Mouse (Mus musculus): ENCODE measurements around the gene Patl2. TPM values are rescaled to one million over a fixed set of nuclear protein-coding genes. Genes with fewer than 3 reads are reported as not detected.
"Not testable (repeated sequence)": the region's sequence is repeated elsewhere in the genome, so short reads cannot be mapped to it uniquely, and the experiment has no call there.

Patl2 gene
- total and polyA plus RNA-seq, 3 experiments, result not detected

DNA sequence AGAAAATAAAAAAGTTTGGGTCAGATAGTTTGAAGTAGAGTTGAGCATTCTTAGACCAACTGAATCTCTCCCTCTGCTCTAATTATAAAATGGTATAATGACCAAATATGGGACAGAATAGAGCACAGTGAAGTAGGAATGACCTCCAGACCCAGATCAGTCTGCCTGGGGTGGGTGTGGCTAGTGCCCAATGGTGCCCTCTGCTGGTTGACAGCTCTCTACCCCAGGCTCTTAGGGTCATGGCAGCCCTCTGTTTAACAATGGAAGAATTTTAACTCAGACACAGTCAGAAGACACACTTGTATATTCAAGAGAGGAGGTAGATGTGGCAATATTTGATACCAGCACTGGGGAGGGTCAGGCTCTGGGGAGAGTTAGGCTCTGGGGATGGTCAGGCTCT, 83.9 kb downstream of the Patl2 start:
- dilution Hi-C loops (cut with MboI; ENCODE audit: extremely low pct_ligation_motif_present, extremely low pct_unique_long_range_greater_than_20kb, low sequenced_read_pairs), result no loop called here

GRCm38 (mm10) chr2:122097686-122098085, 88.3 kb downstream of the Patl2 start:
- H3K4me2 ChIP-seq (ENCODE audit: insufficient read depth, low read depth, poor library complexity, severe bottlenecking); H3K79me2 ChIP-seq (replicated peaks; ENCODE audit: control insufficient read depth, extremely low read depth, insufficient read depth, poor library complexity, severe bottlenecking); dilution Hi-C loops (cut with MboI; ENCODE audit: extremely low pct_ligation_motif_present, extremely low pct_unique_long_range_greater_than_20kb, low sequenced_read_pairs); H3K27me3 ChIP-seq (replicated peaks); H3K9ac ChIP-seq (ENCODE audit: insufficient read depth, low read depth); H3K4me1 ChIP-seq (ENCODE audit: control insufficient read depth in 1 of 2, insufficient read depth in 2 of 2); H3K9me3 ChIP-seq (replicated peaks; ENCODE audit: low read length); H3K27ac ChIP-seq (ENCODE audit: insufficient read depth, low read depth); H3K4me3 ChIP-seq (replicated peaks in 1 of 3; ENCODE audit: low read depth in 2 of 3, low read length in 2 of 3, poor library complexity in 1 of 3); in situ Hi-C loops (cut with MboI; ENCODE audit: low pct_ligation_motif_present, low pct_unique_long_range_greater_than_20kb, low sequenced_read_pairs); DNase-seq (ENCODE audit: extremely low read depth): not testable (repeated sequence)
- H3K36me3 ChIP-seq (replicated peaks in 1 of 2; ENCODE audit: control insufficient read depth in 1 of 2, insufficient read depth in 1 of 2, low read length in 1 of 2), result peaks cover 55 to 93% of the 10 kb centered on the region in 2 experiments

More for the DNA sequence above, 83.9 kb downstream of the Patl2 start:
- DNase-seq (ENCODE audit: extremely low read depth), result peak; percentile 47
- peaks cover 4% of the 10 kb centered on the region for H3K9me3 ChIP-seq (replicated peaks; ENCODE audit: low read length)
- H3K79me2 ChIP-seq (replicated peaks; ENCODE audit: control insufficient read depth, extremely low read depth, insufficient read depth, poor library complexity, severe bottlenecking), result no peaks in the 10 kb centered on the region
- no peak overlapping the region for H3K27ac ChIP-seq (ENCODE audit: insufficient read depth, low read depth)
- no peak overlapping the region for H3K9ac ChIP-seq (ENCODE audit: insufficient read depth, low read depth)
- no peaks in the 10 kb centered on the region for H3K4me1 ChIP-seq (ENCODE audit: control insufficient read depth in 1 of 2, insufficient read depth in 2 of 2)
- H3K27me3 ChIP-seq (replicated peaks), result no peaks in the 10 kb centered on the region
- TF ChIP-seq MAFK (IDR thresholded peaks at IDR 0.05; ENCODE audit: insufficient replicate concordance, low read length) (no peak), ELF1 (IDR thresholded peaks at IDR 0.05; ENCODE audit: low read depth, low read length) (no peak), JUN (IDR thresholded peaks at IDR 0.05; ENCODE audit: insufficient read depth, low read depth, low read length) (no peak), CTCF (conservative IDR thresholded peaks at IDR 0.05 in 1 of 2, IDR thresholded peaks at IDR 0.05 in 1 of 2; ENCODE audit: low read depth in 2 of 2, low read length in 2 of 2) (peak; percentile 34 to 65; a peak in 2 of 4 replicates), ETS1 (conservative IDR thresholded peaks at IDR 0.05; ENCODE audit: low read depth, low read length) (no peak), TBP (conservative IDR thresholded peaks at IDR 0.05; ENCODE audit: low read depth, low read length) (no peak), UBTF (IDR thresholded peaks at IDR 0.05; ENCODE audit: low read depth, low read length) (no peak), SMC3 (IDR thresholded peaks at IDR 0.05; ENCODE audit: low read depth, low read length) (peak; percentile 23; the same call in 1 of the 2 replicates), MEF2A (IDR thresholded peaks at IDR 0.05; ENCODE audit: borderline replicate concordance, low read depth, low read length) (no peak), MAZ (IDR thresholded peaks at IDR 0.05; ENCODE audit: low read depth, low read length) (no peak)
- H3K36me3 ChIP-seq (replicated peaks in 1 of 2; ENCODE audit: control insufficient read depth in 1 of 2, insufficient read depth in 1 of 2, low read length in 1 of 2), result peaks cover 34 to 82% of the 10 kb centered on the region in 2 experiments
- H3K4me3 ChIP-seq (replicated peaks in 1 of 3; ENCODE audit: low read depth in 2 of 3, low read length in 2 of 3, poor library complexity in 1 of 3), result no peak overlapping the region
- in situ Hi-C loops (cut with MboI; ENCODE audit: low pct_ligation_motif_present, low pct_unique_long_range_greater_than_20kb, low sequenced_read_pairs), result no loop called here
- H3K4me2 ChIP-seq (ENCODE audit: insufficient read depth, low read depth, poor library complexity, severe bottlenecking), result no peak overlapping the region

DNA sequence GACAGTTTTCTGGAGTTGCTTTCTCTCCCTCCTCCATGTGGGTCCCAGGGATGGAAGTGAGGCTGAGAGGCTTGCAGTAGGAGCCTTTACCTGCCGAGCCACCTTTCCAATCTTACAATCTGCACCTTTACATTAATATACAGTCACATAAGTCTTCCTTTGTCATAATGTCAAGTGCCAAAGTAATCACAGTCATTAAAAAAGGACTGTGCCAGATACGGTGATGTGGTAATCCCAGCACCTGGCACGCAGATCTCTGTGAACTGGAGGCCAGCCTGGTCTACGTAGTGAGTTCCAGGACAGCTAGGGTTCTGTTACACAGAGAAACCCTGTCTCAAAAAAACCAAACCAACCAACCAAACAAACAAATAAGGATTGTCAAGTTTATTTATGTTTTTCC, 92.1 kb downstream of the Patl2 start:
- TF ChIP-seq TCF12 (IDR thresholded peaks at IDR 0.05; ENCODE audit: low read depth, low read length), result no peak
- TF ChIP-seq MAZ (IDR thresholded peaks at IDR 0.05; ENCODE audit: low read depth, low read length), result no peak
- TF ChIP-seq UBTF (IDR thresholded peaks at IDR 0.05; ENCODE audit: low read depth, low read length), result no peak
- TF ChIP-seq JUND (conservative IDR thresholded peaks at IDR 0.05; ENCODE audit: low read depth, low read length), result no peak
- no peak for TF ChIP-seq BHLHE40 (IDR thresholded peaks at IDR 0.05; ENCODE audit: low read depth, low read length)
- no peak for TF ChIP-seq CTCF (conservative IDR thresholded peaks at IDR 0.05 in 1 of 2, IDR thresholded peaks at IDR 0.05 in 1 of 2; ENCODE audit: low read depth in 2 of 2, low read length in 2 of 2)
- no peak for TF ChIP-seq PAX5 (IDR thresholded peaks at IDR 0.05; ENCODE audit: low read length)
- no peak for TF ChIP-seq ETS1 (conservative IDR thresholded peaks at IDR 0.05; ENCODE audit: low read depth, low read length)
- TF ChIP-seq MEF2A (IDR thresholded peaks at IDR 0.05; ENCODE audit: borderline replicate concordance, low read depth, low read length), result no peak
- no peak for TF ChIP-seq KAT2A (IDR thresholded peaks at IDR 0.05; ENCODE audit: insufficient replicate concordance, low read length)
- TF ChIP-seq RCOR1 (conservative IDR thresholded peaks at IDR 0.05; ENCODE audit: low read depth, low read length), result no peak
- H3K36me3 ChIP-seq (replicated peaks in 1 of 2; ENCODE audit: control insufficient read depth in 1 of 2, insufficient read depth in 1 of 2, low read length in 1 of 2), result peaks cover 56 to 88% of the 10 kb centered on the region in 2 experiments

More for the DNA sequence above, 92.1 kb downstream of the Patl2 start:
- H3K9ac ChIP-seq (ENCODE audit: insufficient read depth, low read depth), result no peak overlapping the region
- no peaks in the 10 kb centered on the region for H3K9me3 ChIP-seq (replicated peaks; ENCODE audit: low read length)
- H3K4me1 ChIP-seq (ENCODE audit: control insufficient read depth in 1 of 2, insufficient read depth in 2 of 2), result no peaks in the 10 kb centered on the region
- DNase-seq (ENCODE audit: extremely low read depth), result no peak
- no peak overlapping the region for H3K4me3 ChIP-seq (replicated peaks in 1 of 3; ENCODE audit: low read depth in 2 of 3, low read length in 2 of 3, poor library complexity in 1 of 3)
- H3K27ac ChIP-seq (ENCODE audit: insufficient read depth, low read depth), result no peak overlapping the region
- in situ Hi-C loops (cut with MboI; ENCODE audit: low pct_ligation_motif_present, low pct_unique_long_range_greater_than_20kb, low sequenced_read_pairs) (no loop called here), dilution Hi-C loops (cut with MboI; ENCODE audit: extremely low pct_ligation_motif_present, extremely low pct_unique_long_range_greater_than_20kb, low sequenced_read_pairs) (no loop called here)
- no peaks in the 10 kb centered on the region for H3K27me3 ChIP-seq (replicated peaks)
- no peak overlapping the region for H3K4me2 ChIP-seq (ENCODE audit: insufficient read depth, low read depth, poor library complexity, severe bottlenecking)
- H3K79me2 ChIP-seq (replicated peaks; ENCODE audit: control insufficient read depth, extremely low read depth, insufficient read depth, poor library complexity, severe bottlenecking), result no peaks in the 10 kb centered on the region
